Mouse (Mus musculus) liver, adult 2 months (tissue): ENCODE measurements around the gene Orm1. TPM values are rescaled to one million over a fixed set of nuclear protein-coding genes. Genes with fewer than 3 reads are reported as not detected.

Source experiments
- DNase-seq: peaks from one replicate; pipeline ENCODE4 v3.0.0-alpha.2; 2011; ENCODE audit warnings: low read depth, low spot score; ENCODE audit errors: extremely low read depth
- H3K27ac ChIP-seq: fragments of 200-500 bp; replicated peaks from 2 replicates; pipeline ENCODE4 v1.5.1; 2012; ENCODE audit warnings: low read depth, mild to moderate bottlenecking, control low read depth, inconsistent platforms, low read length; ENCODE audit not compliant: insufficient read depth
- H3K27me3 ChIP-seq: fragments of 200-500 bp; 2 replicates; pipeline ENCODE4 v1.6.1; 2012; ENCODE audit warnings: mild to moderate bottlenecking, moderate library complexity, low read length, inconsistent platforms; ENCODE audit not compliant: control insufficient read depth, insufficient read depth
- H3K36me3 ChIP-seq: fragments of 200-500 bp; 2 replicates; pipeline ENCODE4 v1.6.1; 2012; ENCODE audit warnings: low read length, inconsistent platforms; ENCODE audit not compliant: control insufficient read depth, insufficient read depth
- H3K4me1 ChIP-seq: fragments of 200-500 bp; 2 replicates; pipeline ENCODE4 v1.6.1; 2011; ENCODE audit warnings: low read length; ENCODE audit not compliant: control insufficient read depth, insufficient read depth
- H3K4me3 ChIP-seq: fragments of 200-500 bp; 2 replicates; pipeline ENCODE4 v1.5.1; 2011; ENCODE audit warnings: low read depth, mild to moderate bottlenecking, control low read depth, low read length, moderate library complexity; ENCODE audit not compliant: insufficient read depth
- H3K79me2 ChIP-seq: fragments of 200-500 bp; 2 replicates; pipeline ENCODE4 v1.6.1; 2012; ENCODE audit warnings: inconsistent platforms, mild to moderate bottlenecking, low read length, moderate library complexity; ENCODE audit not compliant: control insufficient read depth, insufficient read depth
- H3K9ac ChIP-seq: fragments of 200-500 bp; 2 replicates; pipeline ENCODE4 v1.6.1; 2012; ENCODE audit warnings: low read depth, mild to moderate bottlenecking, control low read depth, inconsistent platforms, low read length
- CTCF ChIP-seq: fragments of 200-500 bp; IDR thresholded peaks from 2 replicates; pipeline ENCODE4 v1.5.1; 2011; ENCODE audit warnings: low read depth, low read length, control low read depth
- POLR2A ChIP-seq: fragments of 200-500 bp; IDR thresholded peaks from 2 replicates; pipeline ENCODE4 v1.6.1; 2011; ENCODE audit warnings: low read length, control low read depth; ENCODE audit not compliant: insufficient read depth; ENCODE audit errors: extremely low read depth
- WGBS: fragments of 180-500 bp; shearing (Covaris S2); methylation state at CpG from one replicate; pipeline ENCODE4 v1.1.7; 2018; 5-methylcytosine and 5-hydroxymethylcytosine counted together
- polyA plus RNA-seq: library from polyadenylated mRNA; depleted of rRNA; stranded (reverse); fragments of >200 nt; gene quantifications from 2 replicates; pipeline ENCODE4 v1.2.3, GENCODE M21; 2012
- total RNA-seq: library from RNA; depleted of rRNA; stranded (reverse); fragments of >200 nt; gene quantifications from 2 replicates; pipeline ENCODE4 v1.2.3, GENCODE M21; 2014

The Orm1 gene
- total and polyA plus RNA-seq, 2 experiments = 676 to 2,595 TPM

DNA sequence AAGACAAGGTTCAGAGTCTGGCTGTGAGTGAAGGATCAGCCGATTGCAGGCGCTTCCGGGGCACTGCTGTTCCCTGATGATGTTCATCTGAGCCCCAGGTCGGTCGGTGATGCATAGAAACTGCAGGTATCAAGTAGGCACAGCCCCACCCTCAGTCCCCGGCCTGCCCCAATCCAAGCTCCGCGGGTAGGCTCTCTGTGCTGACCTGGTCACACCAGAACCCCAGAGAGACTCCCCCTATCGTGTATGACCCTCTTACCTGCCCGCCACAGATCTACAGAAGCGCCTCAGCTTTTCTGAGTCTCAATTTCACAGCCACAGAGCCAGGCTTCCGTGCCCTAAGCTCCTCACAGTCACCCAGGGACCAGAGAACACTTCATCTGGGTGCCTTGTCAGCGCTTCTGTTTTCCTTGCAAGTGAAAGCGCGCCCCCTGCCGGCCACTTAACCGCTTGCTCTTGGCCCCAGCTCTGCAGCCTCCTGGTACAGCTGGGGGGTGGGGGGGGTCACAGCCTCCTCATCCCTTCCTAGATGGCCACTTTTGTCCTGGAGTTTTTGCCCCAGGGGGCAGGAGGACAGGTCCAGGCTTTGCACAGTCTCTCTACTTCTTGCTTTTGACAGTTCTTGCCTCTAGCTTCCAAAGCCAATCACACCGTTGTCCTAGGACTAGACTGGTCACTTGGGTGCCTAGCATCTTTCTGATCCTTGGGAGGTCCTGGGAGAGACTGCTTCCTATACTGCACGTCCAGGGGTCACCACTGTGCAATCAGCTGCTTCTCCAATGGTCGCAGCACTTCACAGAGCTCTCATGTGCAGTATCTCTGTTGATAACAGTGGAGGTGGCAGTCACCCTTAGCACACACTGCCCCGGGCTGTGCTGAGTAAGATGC is 36.9 kb upstream of the Orm1 start:
- Histone ChIP-seq H3K27ac (no peak overlapping the region), H3K4me1 (no peaks in the 10 kb centered on the region; the same call in 1 of the 2 replicates), H3K36me3 (no peaks in the 10 kb centered on the region; the same call in 1 of the 2 replicates), H3K9ac (no peak overlapping the region), H3K79me2 (no peaks in the 10 kb centered on the region), H3K27me3 (no peaks in the 10 kb centered on the region), H3K4me3 (no peak overlapping the region)
- peak; percentile 64 for DNase-seq
- TF ChIP-seq POLR2A = no peak
- TF ChIP-seq CTCF = peak; percentile 78
- WGBS = 45% methylated on average over 21 of the region's 21 CpGs

DNA sequence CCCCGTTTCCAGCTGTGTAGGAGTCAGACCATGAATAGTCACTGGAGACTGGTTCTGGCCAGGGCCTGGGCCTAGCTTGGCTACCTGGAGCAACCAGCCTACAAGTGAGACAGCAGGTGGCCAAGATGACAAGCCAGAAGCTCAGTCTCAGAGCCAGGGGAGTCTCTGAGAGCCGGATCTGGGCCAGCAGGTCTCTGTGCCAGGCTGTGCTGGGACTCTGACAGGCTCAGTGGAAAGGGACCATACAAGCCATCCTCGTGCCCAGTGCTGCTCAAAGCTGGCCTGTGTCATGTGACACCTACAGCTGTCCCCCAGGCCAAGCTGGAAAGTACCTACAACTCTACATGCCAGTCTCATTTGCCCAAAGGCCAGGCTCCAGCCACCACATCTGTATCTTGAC is 36.0 kb upstream of the Orm1 start:
- no peak overlapping the region for H3K9ac ChIP-seq
- no peaks in the 10 kb centered on the region; the same call in 1 of the 2 replicates for H3K36me3 ChIP-seq
- no peaks in the 10 kb centered on the region; the same call in 1 of the 2 replicates for H3K4me1 ChIP-seq
- no peaks in the 10 kb centered on the region for H3K79me2 ChIP-seq
- 89% methylated on average over 3 of the region's 3 CpGs for WGBS
- no peak for DNase-seq
- no peaks in the 10 kb centered on the region for H3K27me3 ChIP-seq
- H3K27ac ChIP-seq = no peak overlapping the region
- H3K4me3 ChIP-seq = no peak overlapping the region
- no peak for TF ChIP-seq CTCF
- no peak for TF ChIP-seq POLR2A

DNA sequence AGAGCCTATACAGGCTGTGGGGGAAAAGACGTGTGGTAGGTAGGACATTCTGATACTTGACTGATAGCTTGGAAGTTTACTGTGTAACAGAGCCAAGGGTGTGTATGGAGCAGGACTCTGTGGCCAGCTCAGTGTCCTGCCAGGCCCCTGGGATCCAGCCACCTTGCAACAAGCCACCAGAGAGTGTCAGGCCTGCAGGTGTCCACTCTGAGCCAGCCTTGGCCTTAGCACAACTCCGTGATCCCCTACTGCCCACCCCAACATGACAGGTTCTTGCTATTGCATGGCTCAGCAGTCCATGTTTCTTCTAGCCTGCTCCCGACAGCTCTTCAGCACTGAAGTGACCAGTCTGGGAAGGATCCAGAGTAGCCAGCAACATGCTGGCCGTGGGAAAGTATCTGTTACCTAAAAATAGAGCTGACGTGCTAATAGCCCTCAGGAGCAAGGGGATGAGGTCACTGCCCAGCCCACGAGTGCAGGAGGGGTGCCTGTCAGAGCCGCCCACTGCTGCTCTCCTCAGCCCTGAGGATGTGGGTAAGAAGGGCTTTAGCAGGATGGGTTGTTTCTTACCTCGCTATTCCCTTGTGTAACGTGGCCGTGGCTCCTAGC is 34.0 kb upstream of the Orm1 start:
- Histone ChIP-seq H3K79me2 (no peaks in the 10 kb centered on the region), H3K4me3 (no peak overlapping the region), H3K27me3 (no peaks in the 10 kb centered on the region), H3K36me3 (no peaks in the 10 kb centered on the region; the same call in 1 of the 2 replicates), H3K9ac (no peak overlapping the region), H3K27ac (no peak overlapping the region), H3K4me1 (no peaks in the 10 kb centered on the region; the same call in 1 of the 2 replicates)
- no peak for TF ChIP-seq POLR2A
- no peak for TF ChIP-seq CTCF
- 78% methylated on average over 10 of the region's 10 CpGs for WGBS
- no peak for DNase-seq

DNA sequence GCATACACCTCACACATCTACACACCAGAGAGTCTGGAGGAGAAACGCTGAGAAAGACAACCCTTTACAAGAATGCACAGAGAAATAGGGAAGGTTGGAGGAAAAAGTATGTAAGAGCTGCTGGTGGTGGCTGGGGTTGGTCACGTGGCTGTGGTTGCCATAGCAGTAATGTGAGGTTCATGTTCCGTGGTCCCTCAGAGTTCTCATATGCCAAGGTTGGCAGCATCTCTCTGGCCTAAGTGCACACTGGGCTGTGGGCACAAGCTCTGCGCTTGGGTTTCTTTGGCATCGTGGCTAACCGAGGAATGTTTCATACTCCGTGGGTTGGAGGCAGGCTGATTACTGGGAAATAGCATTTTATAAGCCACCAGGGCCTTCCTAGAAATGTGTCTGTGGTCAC is 32.9 kb upstream of the Orm1 start:
- H3K4me3 ChIP-seq = no peak overlapping the region
- no peak overlapping the region for H3K27ac ChIP-seq
- H3K4me1 ChIP-seq = no peaks in the 10 kb centered on the region; the same call in 1 of the 2 replicates
- 96% methylated on average over 7 of the region's 7 CpGs for WGBS
- DNase-seq = no peak
- no peak for TF ChIP-seq POLR2A
- TF ChIP-seq CTCF = no peak
- no peak overlapping the region for H3K9ac ChIP-seq
- H3K36me3 ChIP-seq = no peaks in the 10 kb centered on the region; the same call in 1 of the 2 replicates
- no peaks in the 10 kb centered on the region for H3K27me3 ChIP-seq
- no peaks in the 10 kb centered on the region for H3K79me2 ChIP-seq

DNA sequence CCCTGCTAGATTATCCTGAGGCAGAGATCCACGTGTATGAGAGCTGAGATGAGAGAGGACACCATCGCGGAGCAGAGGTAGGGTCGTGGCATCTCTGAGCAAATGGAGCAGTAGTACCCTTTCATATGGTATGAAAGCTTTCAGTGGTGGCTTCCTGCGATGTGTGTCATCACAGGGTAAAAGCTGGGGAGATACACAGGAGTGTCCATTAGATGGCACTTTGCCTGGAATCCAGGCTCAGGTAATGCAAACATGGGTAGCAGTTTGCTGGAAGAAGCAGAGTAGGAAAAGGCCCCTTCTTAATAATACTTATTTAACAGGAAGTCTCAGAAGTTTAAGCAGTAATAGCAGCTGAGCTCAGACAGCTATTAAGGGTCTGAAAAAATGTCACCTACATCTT is 30.3 kb upstream of the Orm1 start:
- WGBS = 86% methylated on average over 5 of the region's 5 CpGs
- Histone ChIP-seq H3K4me3 (no peak overlapping the region), H3K27me3 (no peaks in the 10 kb centered on the region), H3K27ac (no peak overlapping the region), H3K4me1 (no peaks in the 10 kb centered on the region; the same call in 1 of the 2 replicates), H3K79me2 (no peaks in the 10 kb centered on the region), H3K36me3 (peaks cover 2% of the 10 kb centered on the region), H3K9ac (no peak overlapping the region)
- no peak for TF ChIP-seq CTCF
- no peak for TF ChIP-seq POLR2A
- DNase-seq = no peak
